Mouse (Mus musculus) CD4-positive, CD25-positive, alpha-beta regulatory T cell, adult 2 months (primary cell): ENCODE results near the gene Gm37240.

ENCODE experiments used
- DNase-seq: peaks from one replicate; pipeline ENCODE4 v3.0.0-alpha.2; 2012; ENCODE audit warnings: low read depth, low spot score

The Gm37240 gene

GRCm38 (mm10) chr3:84615856-84616225 lies 1271.5 kb downstream of the Gm37240 start:
- DNase-seq = no peak

GRCm38 (mm10) chr3:84615050-84615855 lies 1272.1 kb downstream of the Gm37240 start:
- peak; percentile 75 for DNase-seq

GRCm38 (mm10) chr3:84610183-84610710 lies 1277.1 kb downstream of the Gm37240 start:
- DNase-seq = no peak

- DNase-seq = no peak
These were observed 1284.1 kb downstream of the Gm37240 start for GRCm38 (mm10) chr3:84603212-84603611.

- no peak for DNase-seq
These were observed 1284.6 kb downstream of the Gm37240 start for GRCm38 (mm10) chr3:84602759-84603158.

GRCm38 (mm10) chr3:84601870-84602495 lies 1285.3 kb downstream of the Gm37240 start:
- DNase-seq = no peak

GRCm38 (mm10) chr3:84598756-84599155 lies 1288.6 kb downstream of the Gm37240 start:
- DNase-seq = no peak

- no peak for DNase-seq
These were observed 1289.2 kb downstream of the Gm37240 start for GRCm38 (mm10) chr3:84597996-84598734.

GRCm38 (mm10) chr3:84595677-84596234 lies 1291.6 kb downstream of the Gm37240 start:
- DNase-seq = no peak

- DNase-seq = peak; percentile 25
These were observed 1292.2 kb downstream of the Gm37240 start for GRCm38 (mm10) chr3:84594894-84595676.

- DNase-seq = no peak
These were observed 1294.0 kb downstream of the Gm37240 start, which contains the start of gene Tigd4 for GRCm38 (mm10) chr3:84593274-84593673. TSS of gene Tigd4 (plus strand) at chr3:84593574.

GRCm38 (mm10) chr3:84586736-84587135 lies 1300.6 kb downstream of the Gm37240 start:
- DNase-seq = no peak

- DNase-seq = no peak
These were observed 1304.4 kb downstream of the Gm37240 start for GRCm38 (mm10) chr3:84582913-84583276.

GRCm38 (mm10) chr3:84582023-84582912 lies 1305.0 kb downstream of the Gm37240 start, which contains the start of gene Arfip1:
TSS of gene Arfip1 (minus strand) at chr3:84582625.
- DNase-seq = peak; percentile 94

- DNase-seq = peak; percentile 44
These were observed 1305.7 kb downstream of the Gm37240 start for GRCm38 (mm10) chr3:84581696-84582022.

GRCm38 (mm10) chr3:84580716-84581115 lies 1306.6 kb downstream of the Gm37240 start:
- no peak for DNase-seq

- peak; percentile 47 for DNase-seq
These were observed 1316.8 kb downstream of the Gm37240 start for GRCm38 (mm10) chr3:84570501-84570900.

GRCm38 (mm10) chr3:84569587-84569986 lies 1317.7 kb downstream of the Gm37240 start:
- DNase-seq = peak; percentile 54

GRCm38 (mm10) chr3:84568540-84568939 lies 1318.8 kb downstream of the Gm37240 start:
- DNase-seq = no peak

GRCm38 (mm10) chr3:84563415-84563814 lies 1323.9 kb downstream of the Gm37240 start:
- no peak for DNase-seq
